Mouse (Mus musculus) cortical plate, adult 2 months (tissue): ENCODE measurements around the gene Myrfl. TPM values are rescaled to one million over a fixed set of nuclear protein-coding genes. Genes with fewer than 3 reads are reported as not detected.

Experiments
- H3K27ac ChIP-seq: fragments of 200-500 bp; 2 replicates; pipeline ENCODE4 v1.5.1; 2012; ENCODE audit warnings: low read length, control low read depth, inconsistent platforms; ENCODE audit not compliant: insufficient read depth
- H3K4me1 ChIP-seq: fragments of 200-500 bp; 2 replicates; pipeline ENCODE4 v1.6.1; 2011; ENCODE audit warnings: low read length; ENCODE audit not compliant: control insufficient read depth, insufficient read depth
- H3K4me3 ChIP-seq: fragments of 200-500 bp; 2 replicates; pipeline ENCODE4 v1.5.1; 2011; ENCODE audit warnings: mild to moderate bottlenecking, low read length, control low read depth; ENCODE audit not compliant: insufficient read depth
- CTCF ChIP-seq: fragments of 200-500 bp; IDR thresholded peaks from 2 replicates; pipeline ENCODE4 v1.5.1; 2011; ENCODE audit warnings: mild to moderate bottlenecking, control low read depth, low read length; ENCODE audit not compliant: insufficient read depth; ENCODE audit errors: extremely low read depth
- POLR2A ChIP-seq: fragments of 200-500 bp; IDR thresholded peaks from 2 replicates; pipeline ENCODE4 v1.6.1; 2011; ENCODE audit warnings: mild to moderate bottlenecking, low read length, control low read depth; ENCODE audit not compliant: insufficient read depth; ENCODE audit errors: extremely low read depth
- polyA plus RNA-seq: library from polyadenylated mRNA; depleted of rRNA; stranded (reverse); fragments of >200 nt; gene quantifications from 2 replicates; pipeline ENCODE4 v1.2.3, GENCODE M21; 2012

Gene Myrfl
- polyA plus RNA-seq, 1 experiment = 0.10 TPM

DNA sequence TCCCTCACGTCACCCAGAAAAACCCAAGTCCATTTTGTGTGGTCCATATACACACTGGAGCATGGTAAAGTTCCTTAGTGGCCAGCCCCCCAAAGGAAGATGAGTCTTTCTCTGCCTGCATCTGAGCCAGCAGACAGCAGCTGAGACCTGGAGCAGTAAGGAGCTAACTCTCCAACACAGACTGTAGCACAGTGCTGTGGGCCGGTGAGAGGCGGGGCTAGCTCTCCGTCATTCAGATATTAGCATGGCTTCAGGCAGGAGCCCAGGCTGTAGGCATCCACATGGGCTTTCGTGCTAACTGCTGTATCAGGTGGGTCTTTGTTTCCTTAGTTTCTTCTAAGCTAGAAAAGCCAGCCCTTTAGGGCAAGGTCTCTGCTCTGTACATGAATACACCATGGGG, 6.1 kb downstream of the Myrfl start:
- Histone ChIP-seq H3K4me1 (no peaks in the 10 kb centered on the region), H3K4me3 (no peak overlapping the region), H3K27ac (no peak overlapping the region)
- no peak for TF ChIP-seq POLR2A
- no peak for TF ChIP-seq CTCF

DNA sequence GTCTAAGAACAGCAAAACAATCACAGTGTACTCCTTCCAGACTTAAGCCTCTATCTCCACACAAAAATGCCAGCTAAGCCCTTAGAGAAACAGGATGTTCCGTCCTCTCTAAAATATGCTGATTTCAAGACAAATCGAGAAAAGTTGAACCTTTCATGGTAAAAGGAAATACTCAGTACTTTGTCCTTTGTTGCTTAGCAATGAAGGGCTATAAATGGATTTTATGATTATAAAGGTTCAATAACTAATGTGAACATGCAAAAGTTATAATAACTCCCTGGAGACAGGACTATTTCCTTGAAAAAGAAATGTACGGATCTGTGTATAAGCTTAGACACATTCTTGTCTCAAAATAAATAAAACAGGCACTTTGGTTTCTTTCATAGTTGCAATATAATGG, 12.2 kb downstream of the Myrfl start:
- H3K4me1 ChIP-seq = no peaks in the 10 kb centered on the region
- H3K4me3 ChIP-seq = no peak overlapping the region
- no peak overlapping the region for H3K27ac ChIP-seq
- TF ChIP-seq POLR2A (no peak), CTCF (no peak)

- Histone ChIP-seq H3K27ac (no peak overlapping the region), H3K4me1 (no peaks in the 10 kb centered on the region), H3K4me3 (no peak overlapping the region)
- TF ChIP-seq CTCF (no peak), POLR2A (no peak)
Observed at GRCm38 (mm10) chr10:116883531-116883930, 13.2 kb downstream of the Myrfl start.

- Histone ChIP-seq H3K4me1 (no peaks in the 10 kb centered on the region), H3K4me3 (no peak overlapping the region), H3K27ac (no peak overlapping the region)
- no peak for TF ChIP-seq CTCF
- TF ChIP-seq POLR2A = no peak
Observed at GRCm38 (mm10) chr10:116877436-116877835, 19.3 kb downstream of the Myrfl start.

DNA sequence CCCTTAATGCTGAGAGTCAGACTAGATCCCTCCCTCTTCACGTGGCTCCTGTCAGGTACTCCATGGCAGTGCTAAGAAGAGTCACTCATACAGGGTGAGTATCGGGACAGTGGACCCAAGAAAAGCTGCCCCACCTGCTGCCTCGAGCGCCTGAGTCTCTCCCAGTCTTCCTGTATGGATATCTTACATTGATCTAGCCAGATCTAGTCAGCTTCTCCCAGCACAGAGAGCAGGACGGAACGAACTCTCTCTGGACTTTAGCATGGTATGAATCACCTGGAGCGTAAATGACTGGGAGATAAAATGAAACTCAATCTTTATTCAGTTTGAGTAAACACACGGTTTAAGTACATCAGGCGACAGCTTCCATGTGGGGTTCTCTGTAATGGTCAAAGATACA, 22.2 kb downstream of the Myrfl start:
- TF ChIP-seq POLR2A (no peak), CTCF (no peak)
- Histone ChIP-seq H3K4me3 (no peak overlapping the region), H3K27ac (no peak overlapping the region), H3K4me1 (no peaks in the 10 kb centered on the region; the same call in 1 of the 2 replicates)

DNA sequence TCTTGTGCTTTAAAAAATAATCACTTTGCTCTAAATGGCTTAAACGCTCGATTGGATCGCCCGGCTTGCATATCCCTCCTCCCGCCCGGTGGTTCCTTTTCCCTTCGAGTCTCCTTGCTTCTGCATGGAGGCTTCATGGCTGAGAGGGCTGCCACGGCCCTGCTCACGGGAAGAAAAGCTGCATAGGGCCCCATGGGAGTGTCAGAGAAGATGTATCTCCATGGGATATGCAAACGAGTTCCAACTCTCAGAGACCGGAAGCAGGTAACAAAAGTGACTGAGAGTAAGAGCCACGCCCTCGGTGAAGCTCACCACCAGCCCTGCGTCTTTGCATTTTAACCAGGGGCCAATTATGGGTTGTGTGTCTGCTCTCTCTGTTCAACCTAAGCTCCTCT, 24.7 kb downstream of the Myrfl start:
- no peak for TF ChIP-seq POLR2A
- TF ChIP-seq CTCF = no peak
- H3K4me3 ChIP-seq = no peak overlapping the region
- H3K4me1 ChIP-seq = no peaks in the 10 kb centered on the region; the same call in 1 of the 2 replicates
- H3K27ac ChIP-seq = no peak overlapping the region

DNA sequence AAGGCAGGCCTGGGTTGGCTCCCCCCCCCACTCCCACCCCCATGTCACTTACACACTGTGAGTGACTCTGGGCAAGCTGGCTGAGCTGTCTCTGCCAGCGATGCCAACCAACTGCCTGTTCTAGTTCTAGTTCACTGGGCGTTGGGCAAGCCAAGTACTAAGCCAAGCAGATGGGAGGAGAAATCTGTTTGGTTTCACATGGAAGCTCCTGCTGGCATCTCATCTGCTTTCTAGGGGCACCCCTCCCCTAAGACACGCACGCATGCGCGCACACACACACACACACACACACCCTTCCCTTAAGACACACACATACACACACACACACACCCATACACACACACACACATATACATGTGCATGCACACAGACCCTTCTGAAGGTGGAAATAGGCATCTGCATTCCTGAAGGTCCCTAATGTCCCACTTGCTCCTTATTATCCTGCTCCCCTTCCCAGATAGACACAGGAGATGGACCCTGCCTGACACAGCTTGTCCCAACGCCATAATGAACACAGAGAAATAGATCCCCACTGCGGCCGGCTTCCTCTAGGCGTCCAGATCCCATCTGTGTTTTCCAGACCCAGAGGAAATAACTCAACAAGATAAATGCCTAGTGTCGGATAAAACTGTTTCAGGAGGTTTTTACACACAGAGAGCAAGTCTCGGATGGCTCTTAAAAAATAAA, 25.2 kb downstream of the Myrfl start:
- H3K4me3 ChIP-seq = no peak overlapping the region
- no peaks in the 10 kb centered on the region; the same call in 1 of the 2 replicates for H3K4me1 ChIP-seq
- H3K27ac ChIP-seq = no peak overlapping the region
- TF ChIP-seq CTCF (no peak), POLR2A (no peak)

DNA sequence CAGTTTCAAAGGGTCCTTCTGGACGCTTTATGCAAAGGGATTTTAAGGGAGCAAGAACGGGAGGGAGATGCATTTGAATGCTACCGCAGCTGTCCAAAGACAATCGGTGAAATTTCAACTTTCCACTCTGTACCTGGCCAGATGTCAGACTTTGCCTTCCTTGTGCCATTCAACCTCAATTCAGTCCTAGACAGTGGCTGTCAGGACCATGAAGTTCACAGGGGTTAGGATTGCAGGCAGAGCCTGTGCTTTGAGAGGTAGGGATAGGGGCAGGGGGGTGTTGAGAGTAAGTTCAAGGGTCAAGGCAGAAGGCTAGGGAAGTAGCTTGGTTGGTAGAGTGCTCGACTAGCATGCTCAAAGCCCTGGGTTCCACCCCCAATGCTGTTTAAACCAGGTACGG, 25.9 kb downstream of the Myrfl start:
- Histone ChIP-seq H3K4me1 (no peaks in the 10 kb centered on the region; the same call in 1 of the 2 replicates), H3K4me3 (no peak overlapping the region), H3K27ac (no peak overlapping the region)
- TF ChIP-seq POLR2A (no peak), CTCF (no peak)

GRCm38 (mm10) chr10:116853159-116853845, 43.4 kb downstream of the Myrfl start:
- no peak for TF ChIP-seq POLR2A
- TF ChIP-seq CTCF = no peak
- Histone ChIP-seq H3K4me1 (no peaks in the 10 kb centered on the region), H3K4me3 (no peak overlapping the region), H3K27ac (no peak overlapping the region)
